Mouse (Mus musculus) spleen, adult 2 months (tissue): ENCODE results near the gene Mybph. TPM values are rescaled to one million over a fixed set of nuclear protein-coding genes. Genes with fewer than 3 reads are reported as not detected.

Experiments used
- DNase-seq, 2 experiments: peaks; one replicate each; pipeline versions ENCODE4 v3.0.0 to v3.0.0-alpha.2; 2012 to 2021; ENCODE audit warnings: low spot score in 2 of 2, low read depth in 1 of 2
- H3K27ac ChIP-seq: fragments of 200-500 bp; 2 replicates; pipeline ENCODE4 v1.5.1; 2012; ENCODE audit warnings: low read length, inconsistent platforms; ENCODE audit not compliant: insufficient read depth
- H3K27me3 ChIP-seq: fragments of 200-500 bp; 2 replicates; pipeline ENCODE4 v1.6.1; 2012; ENCODE audit warnings: mild to moderate bottlenecking, moderate library complexity, low read length, inconsistent platforms; ENCODE audit not compliant: control insufficient read depth, insufficient read depth
- H3K36me3 ChIP-seq: fragments of 200-500 bp; 2 replicates; pipeline ENCODE4 v1.6.1; 2012; ENCODE audit warnings: mild to moderate bottlenecking, low read length, inconsistent platforms; ENCODE audit not compliant: control insufficient read depth, insufficient read depth
- H3K4me1 ChIP-seq: fragments of 200-500 bp; 2 replicates; pipeline ENCODE4 v1.6.1; 2011; ENCODE audit warnings: inconsistent platforms; ENCODE audit not compliant: control insufficient read depth, insufficient read depth, insufficient read length
- H3K4me3 ChIP-seq: fragments of 200-500 bp; 2 replicates; pipeline ENCODE4 v1.5.1; 2011; ENCODE audit warnings: mild to moderate bottlenecking, inconsistent platforms; ENCODE audit not compliant: insufficient read depth, insufficient read length; ENCODE audit errors: extremely low read depth
- CTCF ChIP-seq: fragments of 200-500 bp; IDR thresholded peaks from 2 replicates; pipeline ENCODE4 v1.5.1; 2011; ENCODE audit warnings: mild to moderate bottlenecking, inconsistent platforms; ENCODE audit not compliant: insufficient read depth, insufficient read length, insufficient replicate concordance; ENCODE audit errors: extremely low read depth
- POLR2A ChIP-seq: fragments of 200-500 bp; IDR thresholded peaks from 2 replicates; pipeline ENCODE4 v1.6.1; 2011; ENCODE audit warnings: low read depth, low read length, inconsistent platforms
- WGBS: fragments of 180-500 bp; shearing (Covaris S2); methylation state at CpG from one replicate; pipeline ENCODE4 v1.1.7; 2018; 5-methylcytosine and 5-hydroxymethylcytosine counted together
- polyA plus RNA-seq: library from polyadenylated mRNA; depleted of rRNA; stranded (reverse); fragments of >200 nt; gene quantifications from 2 replicates; pipeline ENCODE4 v1.2.3, GENCODE M21; 2012

Gene Mybph
- polyA plus RNA-seq, 1 experiment, result not detected

DNA sequence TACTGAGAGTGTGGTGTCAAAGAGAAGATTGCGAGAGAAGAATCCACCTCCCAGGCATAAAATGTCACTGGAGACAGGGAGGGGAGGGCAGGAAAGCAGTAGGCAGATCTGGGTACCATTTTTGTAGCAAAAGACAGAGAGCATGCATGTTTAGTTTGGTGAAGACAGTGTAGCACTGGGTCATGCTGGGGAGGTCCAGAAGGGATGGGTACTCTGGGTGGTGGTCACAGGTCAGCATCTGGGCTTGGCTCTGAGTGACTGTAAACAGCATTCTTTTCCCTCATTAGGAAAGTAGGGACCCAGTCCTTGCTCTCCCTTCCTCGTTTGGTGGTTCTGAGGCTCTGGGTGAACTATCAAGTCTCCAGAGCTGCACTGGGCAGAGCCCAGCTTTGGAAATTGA lies 7.2 kb downstream of the Mybph start:
- H3K27me3 ChIP-seq, result no peaks in the 10 kb centered on the region
- H3K4me1 ChIP-seq, result peaks cover 7% of the 10 kb centered on the region; the same call in 1 of the 2 replicates
- 71% methylated on average over 2 of the region's 2 CpGs for WGBS
- no peak for TF ChIP-seq CTCF
- no peak for TF ChIP-seq POLR2A
- no peak overlapping the region for H3K27ac ChIP-seq
- no peak overlapping the region for H3K4me3 ChIP-seq
- no peaks in the 10 kb centered on the region for H3K36me3 ChIP-seq
- DNase-seq, result no peak

DNA sequence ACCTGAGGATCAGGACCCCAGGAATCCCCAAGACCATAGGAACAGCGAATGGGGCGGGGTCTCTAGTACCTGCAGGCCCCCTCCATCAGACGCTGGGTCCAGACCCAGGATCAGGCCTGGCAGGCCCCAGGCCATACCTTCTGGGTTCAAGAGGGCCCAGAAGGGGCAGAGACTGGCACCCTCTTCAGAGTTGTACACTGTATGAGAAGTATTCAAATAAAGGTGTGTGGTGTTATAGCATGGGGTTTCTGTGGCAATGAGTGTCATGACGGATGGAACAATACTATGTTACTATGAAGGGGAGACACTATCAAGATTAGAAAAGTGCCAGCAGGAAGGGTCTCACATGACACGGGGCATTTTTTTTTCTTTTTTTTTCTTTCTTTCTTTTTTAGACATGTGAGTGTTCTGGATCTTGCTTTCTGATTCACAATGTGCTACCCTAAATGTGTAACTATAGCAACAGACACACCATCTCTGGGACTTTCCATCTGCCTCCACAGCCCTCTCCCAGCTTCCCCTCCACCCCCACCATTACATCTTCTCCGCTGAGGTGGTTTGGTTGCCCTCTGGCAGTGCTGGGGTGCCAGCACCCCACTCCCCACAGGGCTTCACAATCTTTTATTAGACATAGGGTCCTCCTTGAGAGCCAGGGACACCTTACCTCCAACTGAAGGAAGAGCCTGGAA lies 7.9 kb downstream of the Mybph start:
- Histone ChIP-seq H3K4me3 (no peak overlapping the region), H3K27ac (no peak overlapping the region), H3K27me3 (no peaks in the 10 kb centered on the region), H3K4me1 (peaks cover under 1% of the 10 kb centered on the region; the same call in 1 of the 2 replicates), H3K36me3 (no peaks in the 10 kb centered on the region)
- no peak for DNase-seq
- TF ChIP-seq POLR2A (no peak), CTCF (no peak)
- WGBS, result 85% methylated on average over 6 of the region's 6 CpGs

DNA sequence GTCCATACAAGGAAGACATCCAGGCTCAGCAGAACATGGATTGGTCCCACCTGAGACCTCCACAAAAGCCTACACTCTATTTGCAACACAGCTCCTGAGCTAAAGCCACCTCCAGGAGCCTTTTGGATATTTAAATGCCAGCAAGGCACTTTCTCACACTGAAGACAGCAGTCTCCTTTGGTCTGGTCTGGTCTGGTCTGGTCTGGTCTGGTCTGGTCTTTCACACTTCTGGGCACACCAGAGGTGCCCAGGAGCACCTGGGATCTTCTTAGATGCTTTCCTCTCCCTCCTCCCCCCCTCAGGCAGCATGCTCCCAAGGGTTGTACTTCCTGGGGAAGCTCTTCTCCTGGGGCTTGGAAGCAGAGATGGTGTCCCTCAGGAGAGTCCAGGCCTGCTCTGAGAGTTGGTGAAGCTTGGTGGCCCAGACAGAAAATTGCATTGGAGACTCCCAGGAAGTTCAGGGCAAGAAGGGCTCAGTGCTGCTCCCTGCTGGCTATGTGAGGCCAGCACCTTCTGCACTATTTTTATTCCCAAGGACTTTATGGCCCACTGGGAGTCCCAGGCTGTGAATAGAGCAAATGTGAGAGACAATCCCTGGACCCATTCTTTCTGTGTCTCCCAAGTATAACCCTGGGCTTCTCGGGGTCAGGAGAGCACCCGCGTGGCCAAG lies 8.6 kb downstream of the Mybph start:
- no peaks in the 10 kb centered on the region for H3K4me1 ChIP-seq
- no peaks in the 10 kb centered on the region for H3K27me3 ChIP-seq
- H3K36me3 ChIP-seq, result no peaks in the 10 kb centered on the region
- TF ChIP-seq POLR2A (no peak), CTCF (peak; percentile 44; the same call in 1 of the 2 replicates)
- H3K27ac ChIP-seq, result no peak overlapping the region
- DNase-seq, result no peak
- H3K4me3 ChIP-seq, result no peak overlapping the region
- WGBS, result 68% methylated on average over 3 of the region's 3 CpGs

- H3K4me3 ChIP-seq, result no peak overlapping the region
- 94% methylated on average over 13 of the region's 13 CpGs for WGBS
- no peaks in the 10 kb centered on the region for H3K27me3 ChIP-seq
- TF ChIP-seq CTCF, result no peak
- TF ChIP-seq POLR2A, result no peak
- no peak overlapping the region for H3K27ac ChIP-seq
- no peaks in the 10 kb centered on the region for H3K4me1 ChIP-seq
- DNase-seq, result no peak
- no peaks in the 10 kb centered on the region for H3K36me3 ChIP-seq
These were observed 11.0 kb downstream of the Mybph start for GRCm38 (mm10) chr1:134204230-134204629.

GRCm38 (mm10) chr1:134205296-134206018 lies 12.2 kb downstream of the Mybph start:
- WGBS, result 53% methylated on average over 9 of the region's 9 CpGs
- no peak for TF ChIP-seq CTCF
- TF ChIP-seq POLR2A, result no peak
- H3K4me1 ChIP-seq, result no peaks in the 10 kb centered on the region
- no peaks in the 10 kb centered on the region for H3K36me3 ChIP-seq
- H3K27ac ChIP-seq, result no peak overlapping the region
- H3K27me3 ChIP-seq, result no peaks in the 10 kb centered on the region
- DNase-seq, result no peak
- H3K4me3 ChIP-seq, result no peak overlapping the region

GRCm38 (mm10) chr1:134206085-134206484 lies 12.8 kb downstream of the Mybph start:
- 63% methylated on average over 5 of the region's 5 CpGs for WGBS

More at GRCm38 (mm10) chr1:134206085-134206484, 12.8 kb downstream of the Mybph start:
- no peak overlapping the region for H3K4me3 ChIP-seq
- H3K4me1 ChIP-seq, result no peaks in the 10 kb centered on the region
- DNase-seq, result no peak
- H3K27me3 ChIP-seq, result no peaks in the 10 kb centered on the region
- TF ChIP-seq POLR2A (no peak), CTCF (no peak)
- no peak overlapping the region for H3K27ac ChIP-seq
- no peaks in the 10 kb centered on the region for H3K36me3 ChIP-seq
